Mouse (Mus musculus) MEL (cell line): ENCODE data around the gene Nop2. TPM values are rescaled to one million over a fixed set of nuclear protein-coding genes. Genes with fewer than 3 reads are reported as not detected.

Experiments used
- DNase-seq: peaks from one replicate; pipeline ENCODE4 v3.0.0; 2011; ENCODE audit warnings: low read depth, low spot score
- H3K27ac ChIP-seq: 2 replicates; pipeline ENCODE4 v1.5.1; 2012; ENCODE audit warnings: low read depth, mild to moderate bottlenecking, control low read depth, low read length, moderate library complexity; ENCODE audit not compliant: control insufficient read depth
- H3K27me3 ChIP-seq, 2 experiments: fragments of 150-350 bp in 1 of 2; sonication (generic) in 1 of 2; 2 replicates each; pipeline ENCODE4 v1.6.1; 2012; ENCODE audit warnings: low read length in 2 of 2, mild to moderate bottlenecking in 2 of 2, improper control_type of control experiment in 1 of 2, moderate library complexity in 1 of 2; ENCODE audit not compliant: insufficient read depth in 2 of 2, control insufficient read depth in 1 of 2
- H3K36me3 ChIP-seq, 2 experiments: 2 replicates each; pipeline ENCODE4 v1.6.1; 2012 to 2014; ENCODE audit warnings: low read length in 2 of 2, improper control_type of control experiment in 1 of 2, inconsistent platforms in 1 of 2, mild to moderate bottlenecking in 1 of 2; ENCODE audit not compliant: insufficient read depth in 2 of 2, control insufficient read depth in 1 of 2
- H3K4me1 ChIP-seq, 2 experiments: fragments of 150-350 bp in 1 of 2; sonication (generic) in 1 of 2; 2 replicates each; pipeline ENCODE4 v1.6.1; 2012; ENCODE audit warnings: low read length in 2 of 2, improper control_type of control experiment in 1 of 2, mild to moderate bottlenecking in 1 of 2; ENCODE audit not compliant: insufficient read depth in 2 of 2, control insufficient read depth in 1 of 2
- H3K4me3 ChIP-seq, 2 experiments: fragments of 150-350 bp in 1 of 2; sonication (generic) in 1 of 2; 2 replicates each; pipeline ENCODE4 v1.5.1; 2012; ENCODE audit warnings: low read depth in 2 of 2, low read length in 2 of 2, mild to moderate bottlenecking in 2 of 2, moderate library complexity in 2 of 2, control low read depth in 1 of 2, improper control_type of control experiment in 1 of 2; ENCODE audit not compliant: control insufficient read depth in 1 of 2, insufficient read depth in 1 of 2
- H3K79me2 ChIP-seq: 2 replicates; pipeline ENCODE4 v1.6.1; 2012; ENCODE audit warnings: mild to moderate bottlenecking, low read length, moderate library complexity; ENCODE audit not compliant: control insufficient read depth, poor library complexity, insufficient read depth
- H3K9ac ChIP-seq: 2 replicates; pipeline ENCODE4 v1.6.1; 2012; ENCODE audit warnings: low read depth, mild to moderate bottlenecking, control low read depth, low read length, moderate library complexity; ENCODE audit not compliant: control insufficient read depth, poor library complexity, severe bottlenecking
- H3K9me3 ChIP-seq: fragments of 150-350 bp; sonication (generic); replicated peaks from 2 replicates; pipeline ENCODE4 v1.6.1; 2012; ENCODE audit warnings: mild to moderate bottlenecking, low read length, improper control_type of control experiment, moderate library complexity; ENCODE audit not compliant: insufficient read depth
- BHLHE40 ChIP-seq: IDR thresholded peaks from 2 replicates; pipeline ENCODE4 v1.6.1; 2012; ENCODE audit warnings: low read depth, mild to moderate bottlenecking, inconsistent platforms, low read length, improper control_type of control experiment, borderline replicate concordance
- CHD1 ChIP-seq: IDR thresholded peaks from 2 replicates; pipeline ENCODE4 v1.6.1; 2012; ENCODE audit warnings: low read depth, mild to moderate bottlenecking, inconsistent platforms, low read length, improper control_type of control experiment
- CHD2 ChIP-seq: IDR thresholded peaks from 2 replicates; pipeline ENCODE4 v1.6.1; 2011; ENCODE audit warnings: low read length, improper control_type of control experiment
- CTCF ChIP-seq, 3 experiments: IDR thresholded peaks in 2 of 3; conservative IDR thresholded peaks in 1 of 3; 2 replicates each; pipeline ENCODE4 v1.5.1; 2011 to 2012; ENCODE audit warnings: low read length in 3 of 3, low read depth in 2 of 3, mild to moderate bottlenecking in 2 of 3, improper control_type of control experiment in 1 of 3, inconsistent platforms in 1 of 3, mixed read lengths in 1 of 3, moderate library complexity in 1 of 3; ENCODE audit not compliant: control insufficient read depth in 1 of 3, insufficient read depth in 1 of 3, poor library complexity in 1 of 3, severe bottlenecking in 1 of 3
- E2F4 ChIP-seq: IDR thresholded peaks from 2 replicates; pipeline ENCODE4 v1.6.1; 2011; ENCODE audit warnings: low read depth, low read length, improper control_type of control experiment, borderline replicate concordance
- ELF1 ChIP-seq: IDR thresholded peaks from 2 replicates; pipeline ENCODE4 v1.6.1; 2014; ENCODE audit warnings: low read depth, mild to moderate bottlenecking, inconsistent platforms, low read length, improper control_type of control experiment, moderate library complexity
- EP300 ChIP-seq, 2 experiments: IDR thresholded peaks; 2 replicates each; pipeline ENCODE4 v1.6.1; 2011; ENCODE audit warnings: improper control_type of control experiment in 2 of 2, low read length in 2 of 2, low read depth in 1 of 2, mild to moderate bottlenecking in 1 of 2
- ETS1 ChIP-seq: IDR thresholded peaks from 2 replicates; pipeline ENCODE4 v1.6.1; 2012; ENCODE audit warnings: low read depth, mild to moderate bottlenecking, inconsistent platforms, low read length, improper control_type of control experiment, moderate library complexity
- GABPA ChIP-seq: IDR thresholded peaks from 2 replicates; pipeline ENCODE4 v1.6.1; 2012; ENCODE audit warnings: low read depth, mild to moderate bottlenecking, inconsistent platforms, low read length, improper control_type of control experiment, moderate library complexity
- GATA1 ChIP-seq: IDR thresholded peaks from 2 replicates; pipeline ENCODE4 v1.6.1; 2011; ENCODE audit warnings: low read depth, low read length, improper control_type of control experiment
- HCFC1 ChIP-seq: IDR thresholded peaks from 2 replicates; pipeline ENCODE4 v1.6.1; 2012; ENCODE audit warnings: low read depth, mild to moderate bottlenecking, inconsistent platforms, low read length, improper control_type of control experiment, moderate library complexity
- KAT2A ChIP-seq: conservative IDR thresholded peaks from 2 replicates; pipeline ENCODE4 v1.6.1; 2012; ENCODE audit warnings: low read depth, low read length, improper control_type of control experiment, inconsistent platforms
- MAFK ChIP-seq: IDR thresholded peaks from 2 replicates; pipeline ENCODE4 v1.6.1; 2011; ENCODE audit warnings: low read depth, mild to moderate bottlenecking, low read length, improper control_type of control experiment, borderline replicate concordance
- MAX ChIP-seq: IDR thresholded peaks from 2 replicates; pipeline ENCODE4 v1.6.1; 2011; ENCODE audit warnings: low read length, improper control_type of control experiment
- MAZ ChIP-seq: IDR thresholded peaks from 2 replicates; pipeline ENCODE4 v1.6.1; 2012; ENCODE audit warnings: low read depth, mild to moderate bottlenecking, inconsistent platforms, low read length, improper control_type of control experiment
- MEF2A ChIP-seq: IDR thresholded peaks from 2 replicates; pipeline ENCODE4 v1.6.1; 2014; ENCODE audit warnings: low read depth, mild to moderate bottlenecking, inconsistent platforms, low read length, improper control_type of control experiment; ENCODE audit not compliant: poor library complexity, insufficient replicate concordance, severe bottlenecking; ENCODE audit errors: extremely low read depth
- MXI1 ChIP-seq: IDR thresholded peaks from 2 replicates; pipeline ENCODE4 v1.6.1; 2011; ENCODE audit warnings: mild to moderate bottlenecking, low read depth, low read length, improper control_type of control experiment
- MYB ChIP-seq: IDR thresholded peaks from 2 replicates; pipeline ENCODE4 v1.6.1; 2011; ENCODE audit warnings: mild to moderate bottlenecking, low read depth, low read length, improper control_type of control experiment
- MYC ChIP-seq: IDR thresholded peaks from 2 replicates; pipeline ENCODE4 v1.6.1; 2011; ENCODE audit warnings: low read depth, mild to moderate bottlenecking, low read length, improper control_type of control experiment, moderate library complexity
- NELFE ChIP-seq: IDR thresholded peaks from 2 replicates; pipeline ENCODE4 v1.6.1; 2011; ENCODE audit warnings: low read depth, low read length, improper control_type of control experiment
- NRF1 ChIP-seq: IDR thresholded peaks from 2 replicates; pipeline ENCODE4 v1.6.1; 2014; ENCODE audit warnings: low read depth, mild to moderate bottlenecking, inconsistent platforms, low read length, improper control_type of control experiment, moderate library complexity; ENCODE audit not compliant: poor library complexity, insufficient read depth, severe bottlenecking
- POLR2A ChIP-seq, 2 experiments: IDR thresholded peaks; 2 replicates each; pipeline ENCODE4 v1.6.1; 2011 to 2012; ENCODE audit warnings: low read length in 2 of 2, mild to moderate bottlenecking in 2 of 2, control low read depth in 1 of 2, improper control_type of control experiment in 1 of 2, low read depth in 1 of 2, moderate library complexity in 1 of 2; ENCODE audit not compliant: control insufficient read depth in 1 of 2, insufficient read depth in 1 of 2, poor library complexity in 1 of 2
- POLR2AphosphoS2 ChIP-seq: IDR thresholded peaks from 2 replicates; pipeline ENCODE4 v1.6.1; 2011; ENCODE audit warnings: low read length, improper control_type of control experiment
- POLR2AphosphoS5 ChIP-seq: IDR thresholded peaks from 2 replicates; pipeline ENCODE4 v1.6.1; 2012; ENCODE audit warnings: low read depth, borderline replicate concordance, mild to moderate bottlenecking, inconsistent platforms, low read length, moderate library complexity, mixed read lengths
- RAD21 ChIP-seq: IDR thresholded peaks from 2 replicates; pipeline ENCODE4 v1.6.1; 2011; ENCODE audit warnings: mild to moderate bottlenecking, low read depth, low read length, improper control_type of control experiment
- RCOR1 ChIP-seq: IDR thresholded peaks from 2 replicates; pipeline ENCODE4 v1.6.1; 2012; ENCODE audit warnings: low read depth, mild to moderate bottlenecking, inconsistent platforms, low read length, improper control_type of control experiment
- SIN3A ChIP-seq: IDR thresholded peaks from 2 replicates; pipeline ENCODE4 v1.6.1; 2012; ENCODE audit warnings: low read length, improper control_type of control experiment, inconsistent platforms
- SMC3 ChIP-seq: IDR thresholded peaks from 2 replicates; pipeline ENCODE4 v1.6.1; 2011; ENCODE audit warnings: low read depth, low read length, improper control_type of control experiment
- TAL1 ChIP-seq: IDR thresholded peaks from 2 replicates; pipeline ENCODE4 v1.6.1; 2012; ENCODE audit warnings: mild to moderate bottlenecking, inconsistent platforms, low read length, moderate library complexity, mixed read lengths
- TBP ChIP-seq: IDR thresholded peaks from 2 replicates; pipeline ENCODE4 v1.8.0; 2011; ENCODE audit warnings: low read depth, low read length, improper control_type of control experiment
- TCF12 ChIP-seq: IDR thresholded peaks from 2 replicates; pipeline ENCODE4 v1.6.1; 2014; ENCODE audit warnings: low read depth, mild to moderate bottlenecking, inconsistent platforms, low read length, improper control_type of control experiment, moderate library complexity
- UBTF ChIP-seq: IDR thresholded peaks from 2 replicates; pipeline ENCODE4 v1.6.1; 2012; ENCODE audit warnings: low read depth, mild to moderate bottlenecking, inconsistent platforms, low read length, improper control_type of control experiment, moderate library complexity, borderline replicate concordance; ENCODE audit not compliant: insufficient read depth
- USF1 ChIP-seq: IDR thresholded peaks from 2 replicates; pipeline ENCODE4 v1.6.1; 2014; ENCODE audit warnings: low read depth, mild to moderate bottlenecking, inconsistent platforms, low read length, improper control_type of control experiment, moderate library complexity
- USF2 ChIP-seq, 2 experiments: IDR thresholded peaks; 2 replicates each; pipeline ENCODE4 v1.6.1; 2011 to 2012; ENCODE audit warnings: improper control_type of control experiment in 2 of 2, low read length in 2 of 2, borderline replicate concordance in 1 of 2, inconsistent platforms in 1 of 2, low read depth in 1 of 2, mild to moderate bottlenecking in 1 of 2; ENCODE audit not compliant: insufficient read depth in 1 of 2
- ZC3H11A ChIP-seq: IDR thresholded peaks from 2 replicates; pipeline ENCODE4 v1.6.1; 2012; ENCODE audit warnings: low read depth, mild to moderate bottlenecking, inconsistent platforms, low read length, improper control_type of control experiment
- ZKSCAN1 ChIP-seq: IDR thresholded peaks from 2 replicates; pipeline ENCODE4 v1.6.1; 2012; ENCODE audit warnings: low read depth, mild to moderate bottlenecking, inconsistent platforms, low read length, improper control_type of control experiment, moderate library complexity
- ZMIZ1 ChIP-seq: IDR thresholded peaks from 2 replicates; pipeline ENCODE4 v1.6.1; 2012; ENCODE audit warnings: low read depth, mild to moderate bottlenecking, inconsistent platforms, low read length, improper control_type of control experiment, moderate library complexity
- ZNF384 ChIP-seq: IDR thresholded peaks from 2 replicates; pipeline ENCODE4 v1.6.1; 2012; ENCODE audit warnings: low read depth, mild to moderate bottlenecking, inconsistent platforms, low read length, improper control_type of control experiment
- polyA plus RNA-seq, 2 experiments: library from polyadenylated mRNA; stranded (reverse) in 1 of 2; unstranded in 1 of 2; fragments of >175 nt in 1 of 2; fragments of >200 nt in 1 of 2; gene quantifications; 2 replicates each; pipeline versions ENCODE4 v1.2.1 to v1.2.4; 2012; ENCODE audit warnings: low replicate concordance in 2 of 2, low read depth in 1 of 2; ENCODE audit not compliant: insufficient read length in 2 of 2, insufficient read depth in 1 of 2, missing spikeins in 1 of 2
- total RNA-seq: library from RNA; depleted of rRNA; stranded (reverse); fragments of 300-350 nt; gene quantifications from 2 replicates; pipeline ENCODE4 v1.2.3, GENCODE M21; 2012

Nop2 gene
- total and polyA plus RNA-seq, 3 experiments, result 221 to 337 (median 263) TPM

GRCm38 (mm10) chr6:125153682-125154081, 22.0 kb downstream of the Nop2 start:
- Histone ChIP-seq H3K79me2 (peaks cover 52% of the 10 kb centered on the region), H3K27me3 (no peaks in the 10 kb centered on the region), H3K27ac (peak overlapping the region; percentile 96), H3K4me3 (peak overlapping the region; percentile 81 to 87), H3K36me3 (peaks cover 0 to 22% of the 10 kb centered on the region in 2 experiments; a peak in 2 of 4 replicates), H3K9ac (peak overlapping the region; percentile 93), H3K9me3 (no peaks in the 10 kb centered on the region), H3K4me1 (peaks cover 0 to 37% of the 10 kb centered on the region in 2 experiments; a peak in 3 of 4 replicates)
- peak; percentile 80 for DNase-seq
- TF ChIP-seq NRF1 (peak; percentile 73), ZKSCAN1 (no peak), NELFE (no peak; the same call in 1 of the 2 replicates), SIN3A (peak; percentile 74), POLR2AphosphoS2 (no peak), POLR2A (IDR thresholded peaks at IDR 0.05; ENCODE audit: control insufficient read depth in 1 of 2, insufficient read depth in 1 of 2, low read depth in 1 of 2, low read length in 2 of 2, poor library complexity in 1 of 2) (peak; percentile 33 to 52; a peak in 1 of 4 replicates), HCFC1 (no peak), EP300 (IDR thresholded peaks at IDR 0.05; ENCODE audit: low read depth in 1 of 2, low read length in 2 of 2) (no peak; a peak in 1 of 4 replicates), CTCF (IDR thresholded peaks at IDR 0.05 in 2 of 3, conservative IDR thresholded peaks at IDR 0.05 in 1 of 3; ENCODE audit: control insufficient read depth in 1 of 3, insufficient read depth in 1 of 3, low read depth in 2 of 3, low read length in 3 of 3, poor library complexity in 1 of 3, severe bottlenecking in 1 of 3) (no peak), MAZ (no peak), RAD21 (no peak), RCOR1 (no peak), ETS1 (no peak), GABPA (no peak), USF1 (no peak), POLR2AphosphoS5 (no peak), E2F4 (no peak), MYB (no peak), ZMIZ1 (no peak), MAFK (no peak), BHLHE40 (no peak), USF2 (IDR thresholded peaks at IDR 0.05; ENCODE audit: borderline replicate concordance in 1 of 2, insufficient read depth in 1 of 2, low read depth in 1 of 2, low read length in 2 of 2) (no peak), CHD1 (no peak), TBP (0 out of 2 replicates have a peak, but pooled peaks have one; percentile 5), MEF2A (no peak), ZC3H11A (no peak), GATA1 (no peak), TCF12 (no peak), MXI1 (peak; percentile 91), ELF1 (no peak), MAX (peak; percentile 84; the same call in 1 of the 2 replicates), TAL1 (no peak), ZNF384 (no peak), CHD2 (no peak), MYC (peak; percentile 89), KAT2A (no peak), UBTF (no peak), SMC3 (no peak)
